In the genomic region with DNA sequence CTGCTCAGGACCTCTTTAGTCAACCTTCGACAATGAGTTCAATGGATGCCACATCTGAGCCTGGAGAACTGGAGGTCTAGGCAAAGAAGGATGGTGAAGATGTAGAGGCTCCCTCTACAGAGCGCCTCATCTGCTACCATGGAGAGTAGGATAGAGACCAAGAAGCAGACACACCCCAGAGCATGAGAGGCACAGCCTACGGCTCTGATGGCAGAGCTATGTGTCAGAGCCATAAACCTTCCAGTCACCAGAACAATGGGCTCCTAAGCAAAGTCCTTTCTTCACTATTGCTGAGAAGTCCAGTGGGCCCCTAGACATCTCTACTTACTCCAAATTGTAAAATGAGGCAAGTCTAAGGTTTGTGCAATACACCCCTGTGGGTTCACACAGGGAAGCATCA, we compare ENCODE assay signal across 15 mouse cellular contexts.
"Had no signal": no experiment of that assay in that cellular context is flagged by ENCODE, and none has a peak within 500 bp of the region (broad histone marks: within the 10 kb centered on the region; RNA-seq: fewer than 3 reads in every experiment).

No protein-coding gene starts in this region.

- H3K4me3 ChIP-seq: neural tube, embryonic 15.5 days; stomach, embryonic 15.5 days had no signal

- H3K4me1 ChIP-seq: neural tube, embryonic 15.5 days; stomach, embryonic 15.5 days had no signal

- H3K9ac ChIP-seq: neural tube, embryonic 15.5 days; stomach, embryonic 15.5 days had no signal

- DNase-seq: retina, postnatal 1 day; right cerebral cortex, adult 18-20 months; right cerebral cortex, postnatal 14 days; right cerebral cortex, postnatal 25 days; right cerebral cortex, postnatal 4 days; spleen, adult 18-20 months; thymus, adult 18-20 months; thymus, adult 2 months; thymus, postnatal 14 days; thymus, postnatal 25 days; thymus, postnatal 36 days; thymus, postnatal 4 days had no signal

- H3K9me3 ChIP-seq: neural tube, embryonic 15.5 days; stomach, embryonic 15.5 days had no signal

- H3K4me2 ChIP-seq: neural tube, embryonic 15.5 days; stomach, embryonic 15.5 days had no signal

- H3K27me3 ChIP-seq: neural tube, embryonic 15.5 days; stomach, embryonic 15.5 days had no signal

- H3K27ac ChIP-seq: neural tube, embryonic 15.5 days; stomach, embryonic 15.5 days; stomach, postnatal 0 days had no signal

- H3K36me3 ChIP-seq: neural tube, embryonic 15.5 days; stomach, embryonic 15.5 days had no signal
